Mouse (Mus musculus): ENCODE data around the gene Col4a4. TPM values are rescaled to one million over a fixed set of nuclear protein-coding genes. Genes with fewer than 3 reads are reported as not detected.

The Col4a4 gene
- polyA plus RNA-seq, 1 experiment from 2014 or later = 43.2 TPM

GRCm38 (mm10) chr1:82554443-82554850 lies 32.2 kb downstream of the Col4a4 start:
- TF ChIP-seq CTCF (IDR thresholded peaks at IDR 0.05) = peak; percentile 63
- ChIA-PET CTCF (interaction anchor here (0.6 to 3.5 kb wide), 11 partner anchors 9 to 438 kb away, joined by 3 to 31 read pairs (median 3); no protein-coding TSS in a partner anchor), POLR2A (no interaction called here)
- H3K27me3 ChIP-seq = no peaks in the 10 kb centered on the region
- ATAC-seq = peak; percentile 26
- in situ Hi-C loops (cut with MboI; ENCODE audit: low pct_unique_long_range_greater_than_20kb) = loop anchor here (25.0 kb wide), 1 partner anchor 433 kb away; no protein-coding TSS in a partner anchor
- DNase-seq (ENCODE audit: low read depth, low spot score) = no peak

GRCm38 (mm10) chr1:82545199-82545960 lies 41.3 kb downstream of the Col4a4 start:
- H3K27me3 ChIP-seq = no peaks in the 10 kb centered on the region
- TF ChIP-seq CTCF (IDR thresholded peaks at IDR 0.05) = no peak
- ChIA-PET CTCF (interaction anchor here (1.3 kb wide), 1 partner anchor 10 kb away, joined by 3 read pairs; no protein-coding TSS in a partner anchor), POLR2A (no interaction called here)
- ATAC-seq = no peak
- in situ Hi-C loops (cut with MboI; ENCODE audit: low pct_unique_long_range_greater_than_20kb) = no loop called here
- no peak for DNase-seq (ENCODE audit: low read depth, low spot score)

DNA sequence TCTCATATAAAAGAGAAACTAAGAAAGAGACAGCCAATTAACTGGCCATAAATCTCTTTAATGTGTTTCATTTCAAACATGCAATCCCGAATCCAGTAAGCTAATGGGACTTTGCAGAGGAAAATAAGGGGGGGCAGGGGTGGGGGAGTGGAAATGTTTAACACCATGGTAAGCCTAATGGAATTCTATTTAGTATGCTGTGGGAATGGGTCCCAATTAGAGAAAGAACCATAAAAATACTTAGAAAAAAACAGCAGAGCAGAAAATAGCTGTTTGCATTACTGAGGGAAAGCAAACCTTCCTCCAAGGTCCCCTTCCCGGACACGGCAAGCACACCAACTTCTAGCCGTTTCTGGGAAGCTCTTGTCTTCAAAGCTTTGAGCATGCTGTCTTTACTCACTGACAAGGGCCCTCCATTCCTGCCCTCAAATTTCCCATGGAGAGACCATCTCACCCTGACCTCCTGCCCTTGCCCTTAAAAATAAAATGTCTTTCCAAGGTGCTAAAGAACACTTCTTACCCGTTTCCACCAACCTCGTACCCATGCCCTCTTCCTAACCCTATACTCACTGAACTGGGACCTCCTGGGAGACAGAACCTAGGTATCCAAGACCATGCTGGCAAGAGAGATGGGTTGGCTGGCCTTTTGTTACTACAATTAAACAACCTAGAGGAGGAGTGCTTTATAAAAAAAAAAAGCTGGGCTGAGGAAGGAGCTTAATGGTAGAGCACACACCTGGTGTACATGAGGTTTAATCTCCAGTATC lies 42.0 kb downstream of the Col4a4 start:
- ChIA-PET POLR2A (no interaction called here), CTCF (interaction anchor here (1.3 to 1.8 kb wide), 2 partner anchors 10 to 11 kb away, joined by 3 to 4 read pairs; no protein-coding TSS in a partner anchor)
- DNase-seq (ENCODE audit: low read depth, low spot score) (peak; percentile 86), ATAC-seq (peak; percentile 73)
- no peak for TF ChIP-seq CTCF (IDR thresholded peaks at IDR 0.05)
- in situ Hi-C loops (cut with MboI; ENCODE audit: low pct_unique_long_range_greater_than_20kb) = no loop called here
- H3K27me3 ChIP-seq = no peaks in the 10 kb centered on the region

DNA sequence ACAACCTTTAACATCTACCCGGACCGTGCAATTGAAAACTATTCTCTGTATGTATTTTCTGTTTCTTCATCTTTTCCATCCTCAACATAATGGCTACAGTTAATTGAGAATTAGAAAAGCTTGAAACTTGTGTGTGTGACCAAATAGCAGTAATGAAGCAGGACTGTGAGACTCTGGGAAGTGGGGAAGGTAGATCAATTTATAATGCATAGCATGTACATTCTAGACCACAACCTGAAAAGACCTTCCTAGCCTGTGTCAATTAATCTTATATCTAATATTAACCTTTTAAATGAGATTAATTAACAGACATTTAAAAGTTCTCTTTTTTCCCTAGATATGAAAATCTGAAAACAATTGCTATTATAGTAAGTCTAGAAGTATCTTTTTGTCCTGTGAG lies 42.7 kb downstream of the Col4a4 start:
- no peaks in the 10 kb centered on the region for H3K27me3 ChIP-seq
- in situ Hi-C loops (cut with MboI; ENCODE audit: low pct_unique_long_range_greater_than_20kb) = no loop called here
- CTCF ChIA-PET = interaction anchor here (1.8 kb wide), 1 partner anchor 10 kb away, joined by 4 read pairs; no protein-coding TSS in a partner anchor
- TF ChIP-seq CTCF (IDR thresholded peaks at IDR 0.05) = no peak
- DNase-seq (ENCODE audit: low read depth, low spot score) (no peak), ATAC-seq (no peak)
- POLR2A ChIA-PET = interaction anchor here (0.6 kb wide), 1 partner anchor 10 kb away, joined by 6 read pairs; no protein-coding TSS in a partner anchor

- in situ Hi-C loops (cut with MboI; ENCODE audit: low pct_unique_long_range_greater_than_20kb) = no loop called here
- POLR2A ChIA-PET = no interaction called here
- no peak for TF ChIP-seq CTCF (IDR thresholded peaks at IDR 0.05)
- CTCF ChIA-PET = interaction anchor here (1.5 kb wide), 1 partner anchor 14 kb away, joined by 3 read pairs; no protein-coding TSS in a partner anchor
- ATAC-seq (no peak), DNase-seq (ENCODE audit: low read depth, low spot score) (no peak)
- no peaks in the 10 kb centered on the region for H3K27me3 ChIP-seq
These were observed 46.6 kb downstream of the Col4a4 start for GRCm38 (mm10) chr1:82540056-82540455.

DNA sequence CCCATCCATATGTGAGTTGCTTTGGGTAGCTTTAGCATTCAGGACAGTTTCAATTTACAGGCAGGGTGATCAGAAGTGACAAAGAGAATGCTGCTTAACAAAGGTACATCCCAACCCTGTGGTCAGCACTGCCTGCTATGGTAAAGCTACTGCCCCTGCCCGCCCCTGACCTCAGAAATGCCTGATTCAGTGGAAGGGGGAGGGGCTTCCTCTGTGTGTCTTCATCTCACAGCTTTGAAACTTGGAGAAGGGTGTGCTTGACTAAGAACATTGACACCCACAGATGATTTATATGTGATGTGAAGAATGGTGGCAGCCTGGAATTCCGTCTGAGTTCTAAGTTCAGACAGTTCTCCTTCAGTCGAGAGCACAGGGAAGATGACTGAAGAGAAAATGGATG lies 48.8 kb downstream of the Col4a4 start:
- ATAC-seq = no peak
- no peaks in the 10 kb centered on the region for H3K27me3 ChIP-seq
- in situ Hi-C loops (cut with MboI; ENCODE audit: low pct_unique_long_range_greater_than_20kb) = no loop called here
- TF ChIP-seq CTCF (IDR thresholded peaks at IDR 0.05) = no peak
- DNase-seq (ENCODE audit: low read depth, low spot score) = no peak
- ChIA-PET CTCF (no interaction called here), POLR2A (no interaction called here)

DNA sequence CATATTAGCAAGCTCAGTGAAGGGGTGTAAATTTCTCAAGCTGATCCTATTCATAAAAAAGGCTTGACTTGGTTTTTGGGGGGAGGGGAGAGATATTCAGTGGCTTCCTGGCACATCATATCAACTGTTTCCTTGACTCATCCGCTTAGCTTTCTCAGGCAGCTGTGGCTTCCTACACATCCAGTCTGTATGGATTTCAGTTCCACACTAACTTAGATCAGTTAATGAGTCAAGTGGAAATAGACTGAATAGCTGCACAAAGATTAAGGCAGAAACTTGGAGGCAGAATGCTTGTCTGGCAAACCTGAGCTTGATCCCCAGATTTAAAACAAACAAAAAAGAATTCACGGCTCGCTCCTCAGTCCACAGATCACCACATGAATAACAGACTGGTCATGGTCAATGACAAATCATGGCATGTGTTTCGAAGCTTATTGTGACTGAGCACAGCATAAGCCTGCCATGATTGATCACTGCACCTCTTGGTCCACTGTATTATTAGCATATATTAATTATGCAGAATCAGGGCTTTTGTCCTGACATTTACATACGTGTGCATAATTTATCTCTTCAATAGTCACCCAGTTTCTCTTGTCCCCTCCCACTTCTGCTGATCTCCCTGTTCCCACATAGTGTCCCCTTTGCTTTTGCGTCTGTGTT lies 50.0 kb downstream of the Col4a4 start:
- TF ChIP-seq CTCF (IDR thresholded peaks at IDR 0.05) = no peak
- ChIA-PET CTCF (interaction anchor here (1.1 to 1.2 kb wide), 3 partner anchors 9 to 12 kb away, joined by 3 read pairs; no protein-coding TSS in a partner anchor), POLR2A (no interaction called here)
- ATAC-seq = no peak
- H3K27me3 ChIP-seq = no peaks in the 10 kb centered on the region
- no peak for DNase-seq (ENCODE audit: low read depth, low spot score)
- in situ Hi-C loops (cut with MboI; ENCODE audit: low pct_unique_long_range_greater_than_20kb) = no loop called here

GRCm38 (mm10) chr1:82527931-82528330 lies 58.7 kb downstream of the Col4a4 start:
- ATAC-seq (no peak), DNase-seq (ENCODE audit: low read depth, low spot score) (no peak)
- ChIA-PET POLR2A (no interaction called here), CTCF (interaction anchor here (0.8 kb wide), 1 partner anchor 10 kb away, joined by 3 read pairs; no protein-coding TSS in a partner anchor)
- TF ChIP-seq CTCF (IDR thresholded peaks at IDR 0.05) = no peak
- in situ Hi-C loops (cut with MboI; ENCODE audit: low pct_unique_long_range_greater_than_20kb) = no loop called here
- H3K27me3 ChIP-seq = no peaks in the 10 kb centered on the region

- ATAC-seq (no peak), DNase-seq (ENCODE audit: low read depth, low spot score) (no peak)
- H3K27me3 ChIP-seq = no peaks in the 10 kb centered on the region
- POLR2A ChIA-PET = no interaction called here
- in situ Hi-C loops (cut with MboI; ENCODE audit: low pct_unique_long_range_greater_than_20kb) = no loop called here
- TF ChIP-seq CTCF (IDR thresholded peaks at IDR 0.05) = no peak
- CTCF ChIA-PET = no interaction called here
These were observed 94.7 kb downstream of the Col4a4 start for GRCm38 (mm10) chr1:82491954-82492353.

DNA sequence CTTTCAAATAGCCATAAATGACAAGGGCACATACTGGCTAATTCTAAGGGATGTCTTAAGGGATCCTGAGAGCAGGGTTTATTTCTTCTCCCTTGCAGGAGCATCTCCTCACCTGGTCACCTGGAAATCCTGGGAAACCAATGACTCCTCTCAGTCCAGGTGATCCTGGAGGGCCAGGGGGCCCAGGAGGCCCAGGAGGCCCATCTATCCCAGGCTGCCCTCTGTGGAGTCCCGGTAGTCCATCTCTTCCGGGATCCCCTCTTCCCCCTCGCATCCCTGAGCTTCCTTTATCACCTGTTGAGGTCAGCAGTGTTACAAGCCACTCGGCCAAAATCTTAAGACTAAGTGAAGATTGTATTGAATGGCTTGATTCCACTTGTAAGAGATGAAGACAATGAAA lies 100.3 kb downstream of the Col4a4 start:
- in situ Hi-C loops (cut with MboI; ENCODE audit: low pct_unique_long_range_greater_than_20kb) = no loop called here
- ChIA-PET POLR2A (no interaction called here), CTCF (no interaction called here)
- DNase-seq (ENCODE audit: low read depth, low spot score) (no peak), ATAC-seq (no peak)
- no peak for TF ChIP-seq CTCF (IDR thresholded peaks at IDR 0.05)
- no peaks in the 10 kb centered on the region for H3K27me3 ChIP-seq

All from Patski (cell line).